Mouse (Mus musculus) neural tube, postnatal 0 days (tissue): ENCODE results near the gene Gm10645. TPM values are rescaled to one million over a fixed set of nuclear protein-coding genes. Genes with fewer than 3 reads are reported as not detected.

ENCODE experiments used
- polyA plus RNA-seq: library from polyadenylated mRNA; unstranded; fragments of >200 nt; fragmentation: Nextera tagmentation; extraction: Ambion mirVana; gene quantifications from 2 replicates; pipeline ENCODE4 v1.2.1, GENCODE M21; 2015

Gene Gm10645
- 11.7 and 11.9 TPM in 2 replicates for polyA plus RNA-seq

DNA sequence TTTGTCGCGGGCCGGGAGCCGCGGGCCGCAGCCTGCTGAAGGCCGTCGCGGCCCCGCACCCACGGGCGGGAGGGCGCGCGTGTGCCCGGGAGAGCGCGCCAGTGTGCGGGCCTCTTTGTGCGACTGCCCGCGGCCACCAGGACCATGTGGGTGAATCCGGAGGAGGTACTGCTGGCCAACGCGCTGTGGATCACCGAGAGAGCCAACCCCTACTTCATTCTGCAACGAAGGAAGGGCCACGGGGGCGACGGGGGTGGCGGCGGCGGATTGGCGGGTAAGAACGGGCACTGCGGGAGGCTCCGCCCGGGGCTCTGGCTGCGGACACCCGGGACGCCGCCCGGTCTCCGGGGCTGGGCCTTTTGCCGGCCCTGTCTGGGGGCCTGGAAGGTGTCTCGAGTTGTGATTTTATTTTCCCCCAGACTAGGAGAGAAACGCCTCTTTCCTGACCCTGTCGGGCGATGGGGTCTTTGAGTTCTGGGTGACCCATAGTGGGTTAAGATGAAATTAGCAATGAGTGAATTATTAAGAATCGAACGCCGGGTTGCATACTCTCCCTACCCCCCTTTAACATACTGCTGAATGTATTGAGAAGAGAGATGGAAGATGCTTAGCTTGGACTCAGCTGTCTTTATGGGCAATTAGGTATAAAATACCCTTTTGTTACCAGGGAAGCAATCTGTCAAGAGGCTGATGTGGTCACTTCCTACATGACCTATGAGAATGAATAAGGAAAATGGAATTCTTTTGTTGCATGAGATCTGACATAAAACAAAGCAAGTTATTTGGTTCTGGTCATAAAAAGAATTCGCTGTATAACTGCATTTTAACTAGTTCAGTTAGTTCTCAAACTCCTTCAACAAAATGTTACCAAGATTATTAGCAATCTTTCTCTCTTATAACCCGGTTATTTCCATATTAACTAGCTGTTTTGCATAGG, at the start of gene Gm10645:
Gene Gm10645 (minus strand): TSS at position 240 of the 937 bp plus-strand sequence.

DNA sequence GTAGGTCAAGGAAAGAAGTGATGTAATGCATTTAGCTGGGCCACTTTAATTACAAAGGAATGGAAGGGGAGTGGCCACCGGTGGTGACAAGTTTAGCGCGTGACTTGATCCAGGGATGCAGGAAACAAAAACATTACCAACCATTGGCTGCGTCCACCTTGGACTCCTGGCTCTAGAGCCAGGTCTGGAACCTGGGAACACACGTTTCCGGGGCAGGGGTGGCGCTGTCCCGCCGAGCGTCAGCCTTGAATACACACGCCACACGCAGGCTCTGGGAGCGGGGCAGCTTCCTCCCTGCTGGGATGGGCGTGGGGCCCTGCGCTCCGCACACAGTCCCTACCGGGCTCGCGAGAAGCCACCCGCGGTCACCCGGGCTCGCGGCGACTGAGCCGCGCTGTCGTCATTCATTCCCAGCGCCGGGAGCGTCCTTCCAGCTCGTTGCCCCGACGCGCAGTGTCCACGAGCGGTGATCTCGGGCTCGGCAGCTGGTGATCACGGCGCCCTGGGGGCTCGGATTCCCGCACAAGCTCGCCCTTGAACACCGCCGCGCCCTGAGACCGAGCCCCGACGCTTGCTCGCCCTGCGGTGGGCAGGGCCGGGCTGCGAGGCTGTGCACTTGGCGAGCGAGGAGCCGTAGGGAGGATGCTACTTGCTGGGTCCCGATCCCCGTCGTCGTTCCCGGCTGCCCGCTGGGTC, 587 bp downstream of the Gm10645 start, which contains the start of gene Tbc1d9:
Gene Tbc1d9 (plus strand): TSS at position 118 of the 696 bp plus-strand sequence.

Other genes with a start within 250 kb of the Gm10645 start
- 13.9 and 15.0 TPM in 2 replicates for gene Tbc1d9, start 818 bp downstream of the Gm10645 start, polyA plus RNA-seq
- 0.54 and 0.64 TPM in 2 replicates for gene Ucp1, start 124.2 kb upstream of the Gm10645 start, polyA plus RNA-seq
- 11.2 and 11.7 TPM in 2 replicates for gene Elmod2, start 166.3 kb upstream of the Gm10645 start, polyA plus RNA-seq
- not detected in 2 replicates for gene Mgat4d, start 182.3 kb upstream of the Gm10645 start, polyA plus RNA-seq
- gene Clgn, start 223.7 kb upstream of the Gm10645 start, polyA plus RNA-seq = 16.0 and 16.1 TPM in 2 replicates